Mouse (Mus musculus): ENCODE results near the gene Dut. TPM values are rescaled to one million over a fixed set of nuclear protein-coding genes. Genes with fewer than 3 reads are reported as not detected.
A peak's percentile ranks its signal among the peaks of the same experiment; 100 is the strongest.
"Not testable (repeated sequence)": the region's sequence is repeated elsewhere in the genome, so short reads cannot be mapped to it uniquely, and the experiment has no call there.

The Dut gene
- polyA plus RNA-seq, 1 experiment from 2014 or later, result 90.4 TPM

DNA sequence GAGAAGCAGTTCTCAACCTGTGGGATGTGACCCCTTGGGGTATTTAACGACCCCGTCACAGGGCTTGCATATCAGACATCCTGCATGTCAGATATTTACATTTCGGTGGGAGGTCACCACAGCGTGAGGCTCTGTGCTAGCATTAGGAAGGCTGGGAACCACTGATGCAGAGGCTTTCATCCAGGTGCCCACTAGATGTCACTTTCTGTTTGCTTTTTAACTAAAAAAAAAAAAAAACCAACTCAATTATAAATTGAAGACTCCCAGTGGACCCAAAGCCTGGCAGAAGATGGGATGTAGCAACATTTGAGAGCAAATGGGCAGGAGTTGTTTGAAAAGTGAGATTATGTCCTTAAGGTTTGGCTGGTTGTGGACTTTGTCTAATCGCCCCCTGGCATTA, 16.1 kb downstream of the Dut start:
- no peak overlapping the region for H3K27ac ChIP-seq (replicated peaks; ENCODE audit: low read depth, low read length)
- peaks cover 3% of the 10 kb centered on the region; the same call in 1 of the 2 replicates for H3K36me3 ChIP-seq (ENCODE audit: control insufficient read depth, insufficient read depth, low read length)
- H3K4me1 ChIP-seq (ENCODE audit: control insufficient read depth, insufficient read depth, low read length), result no peaks in the 10 kb centered on the region
- no peaks in the 10 kb centered on the region for H3K27me3 ChIP-seq (ENCODE audit: control insufficient read depth, insufficient read depth, low read length)
- no peak overlapping the region for H3K4me2 ChIP-seq (ENCODE audit: low read length)
- peak; percentile 82 for DNase-seq
- ATAC-seq (ENCODE audit: low FRiP score, low TSS enrichment), result 0 out of 2 replicates have a peak, but pooled peaks have one; percentile 58
- no peak overlapping the region for H3K9ac ChIP-seq (replicated peaks; ENCODE audit: low read length)
- H3K4me3 ChIP-seq (replicated peaks; ENCODE audit: low read depth, low read length), result no peak overlapping the region
- WGBS, result 26% methylated on average over 5 of the region's 5 CpGs
- no peaks in the 10 kb centered on the region for H3K9me3 ChIP-seq (ENCODE audit: control insufficient read depth, low read length)

DNA sequence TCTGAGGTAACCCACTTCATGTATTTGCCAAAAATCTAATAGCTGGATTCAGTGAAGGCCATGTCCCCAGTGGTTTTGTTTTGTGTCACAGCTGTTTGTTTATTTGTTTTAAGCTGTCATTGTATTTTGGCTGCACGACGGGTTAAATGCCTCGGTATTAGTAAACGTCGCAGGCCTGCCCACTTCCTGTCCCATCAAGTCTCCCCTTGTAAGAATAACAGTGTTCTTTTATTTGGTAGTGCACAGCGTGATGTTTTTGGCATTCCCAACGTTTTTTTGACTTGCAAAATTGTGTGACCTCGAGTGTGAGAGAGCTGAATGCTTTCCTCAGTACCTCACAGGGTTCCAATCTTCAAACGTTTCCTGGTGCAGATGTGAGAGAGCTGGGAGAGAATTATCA, 16.8 kb downstream of the Dut start:
- ATAC-seq (ENCODE audit: low FRiP score, low TSS enrichment) (no peak), DNase-seq (no peak)
- Histone ChIP-seq H3K27me3 (ENCODE audit: control insufficient read depth, insufficient read depth, low read length) (no peaks in the 10 kb centered on the region), H3K36me3 (ENCODE audit: control insufficient read depth, insufficient read depth, low read length) (no peaks in the 10 kb centered on the region), H3K4me3 (replicated peaks; ENCODE audit: low read depth, low read length) (no peak overlapping the region), H3K4me2 (ENCODE audit: low read length) (no peak overlapping the region), H3K9ac (replicated peaks; ENCODE audit: low read length) (no peak overlapping the region), H3K9me3 (ENCODE audit: control insufficient read depth, low read length) (no peaks in the 10 kb centered on the region), H3K27ac (replicated peaks; ENCODE audit: low read depth, low read length) (no peak overlapping the region), H3K4me1 (ENCODE audit: control insufficient read depth, insufficient read depth, low read length) (no peaks in the 10 kb centered on the region)
- 35% methylated on average over 9 of the region's 9 CpGs for whole genome bisulfite sequencing

DNA sequence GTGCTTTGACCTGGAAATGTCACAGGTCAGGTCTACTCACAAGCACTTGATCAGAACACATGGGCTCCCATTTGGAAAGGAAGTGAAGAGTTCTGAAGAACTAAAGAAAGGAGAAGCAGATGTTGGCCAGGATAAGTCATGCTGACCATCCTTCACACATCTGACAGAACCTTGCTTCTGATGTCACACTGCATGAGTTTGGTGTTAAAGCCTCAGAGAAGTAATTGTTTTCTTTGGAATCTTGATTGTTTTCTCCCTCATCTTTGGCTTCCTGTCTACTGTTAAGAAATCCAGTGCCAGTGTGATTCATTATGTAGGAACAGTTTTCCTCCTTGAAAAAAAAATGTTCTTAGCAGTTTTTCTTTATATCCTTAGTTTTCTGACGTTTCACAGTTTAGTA, 21.9 kb downstream of the Dut start:
- Histone ChIP-seq H3K36me3 (ENCODE audit: control insufficient read depth, insufficient read depth, low read length) (no peaks in the 10 kb centered on the region), H3K27me3 (ENCODE audit: control insufficient read depth, insufficient read depth, low read length) (no peaks in the 10 kb centered on the region), H3K9ac (replicated peaks; ENCODE audit: low read length) (no peak overlapping the region), H3K27ac (replicated peaks; ENCODE audit: low read depth, low read length) (no peak overlapping the region), H3K9me3 (ENCODE audit: control insufficient read depth, low read length) (no peaks in the 10 kb centered on the region), H3K4me1 (ENCODE audit: control insufficient read depth, insufficient read depth, low read length) (no peaks in the 10 kb centered on the region), H3K4me2 (ENCODE audit: low read length) (no peak overlapping the region), H3K4me3 (replicated peaks; ENCODE audit: low read depth, low read length) (no peak overlapping the region)
- no peak for ATAC-seq (ENCODE audit: low FRiP score, low TSS enrichment)
- 88% methylated on average over 1 of the region's 1 CpGs for WGBS
- DNase-seq, result no peak

DNA sequence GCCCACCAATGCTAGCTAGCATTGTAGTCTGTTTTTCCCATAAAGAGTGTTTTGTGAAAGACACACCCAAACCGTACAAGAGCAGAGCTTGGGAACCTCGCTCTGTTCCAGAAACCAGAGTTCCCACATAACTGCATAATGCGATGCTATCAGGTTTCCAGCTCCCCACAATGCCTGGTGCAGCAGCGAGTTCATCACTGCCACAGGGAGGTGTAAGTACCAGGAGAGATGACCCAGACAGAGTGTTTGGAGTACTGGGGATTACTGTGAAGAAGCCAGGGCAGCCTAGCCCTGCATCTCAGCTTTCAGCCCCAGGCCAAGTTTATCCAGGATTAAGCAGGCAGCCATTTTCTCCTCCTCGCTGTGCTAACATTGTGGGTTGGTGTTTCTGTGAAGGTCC, 28.6 kb downstream of the Dut start:
- H3K4me2 ChIP-seq (ENCODE audit: low read length), result no peak overlapping the region
- H3K9me3 ChIP-seq (ENCODE audit: control insufficient read depth, low read length), result no peaks in the 10 kb centered on the region
- no peak overlapping the region for H3K27ac ChIP-seq (replicated peaks; ENCODE audit: low read depth, low read length)
- DNase-seq (no peak), ATAC-seq (ENCODE audit: low FRiP score, low TSS enrichment) (no peak)
- H3K36me3 ChIP-seq (ENCODE audit: control insufficient read depth, insufficient read depth, low read length), result no peaks in the 10 kb centered on the region
- no peaks in the 10 kb centered on the region for H3K4me1 ChIP-seq (ENCODE audit: control insufficient read depth, insufficient read depth, low read length)
- no peak overlapping the region for H3K9ac ChIP-seq (replicated peaks; ENCODE audit: low read length)
- no peaks in the 10 kb centered on the region for H3K27me3 ChIP-seq (ENCODE audit: control insufficient read depth, insufficient read depth, low read length)
- no peak overlapping the region for H3K4me3 ChIP-seq (replicated peaks; ENCODE audit: low read depth, low read length)
- WGBS, result 60% methylated on average over 5 of the region's 5 CpGs

DNA sequence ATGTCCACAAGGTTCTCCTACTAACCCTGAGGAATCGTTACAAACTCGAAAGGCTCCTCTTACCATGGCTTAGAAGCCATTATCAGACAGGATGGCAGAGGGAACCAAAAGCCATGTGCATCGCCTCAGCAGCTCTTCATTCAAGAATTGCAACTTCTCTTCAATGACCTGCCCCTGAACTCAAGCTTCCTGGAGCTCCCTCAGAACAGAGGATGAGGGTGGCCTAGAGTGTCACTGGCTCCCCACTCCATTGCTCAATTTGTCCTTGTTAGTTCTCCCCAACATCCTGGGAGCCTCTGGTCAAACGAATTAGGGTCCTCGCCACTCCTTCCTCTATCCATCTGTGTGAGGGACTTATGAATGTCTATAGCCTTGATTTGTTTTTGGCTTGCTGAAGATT, 29.7 kb downstream of the Dut start:
- Histone ChIP-seq H3K4me2 (ENCODE audit: low read length) (no peak overlapping the region), H3K36me3 (ENCODE audit: control insufficient read depth, insufficient read depth, low read length) (no peaks in the 10 kb centered on the region), H3K9me3 (ENCODE audit: control insufficient read depth, low read length) (no peaks in the 10 kb centered on the region), H3K4me1 (ENCODE audit: control insufficient read depth, insufficient read depth, low read length) (no peaks in the 10 kb centered on the region), H3K27ac (replicated peaks; ENCODE audit: low read depth, low read length) (no peak overlapping the region), H3K9ac (replicated peaks; ENCODE audit: low read length) (no peak overlapping the region), H3K4me3 (replicated peaks; ENCODE audit: low read depth, low read length) (no peak overlapping the region), H3K27me3 (ENCODE audit: control insufficient read depth, insufficient read depth, low read length) (no peaks in the 10 kb centered on the region)
- no peak for DNase-seq
- no peak for ATAC-seq (ENCODE audit: low FRiP score, low TSS enrichment)
- 90% methylated on average over 5 of the region's 5 CpGs for whole genome bisulfite sequencing

DNA sequence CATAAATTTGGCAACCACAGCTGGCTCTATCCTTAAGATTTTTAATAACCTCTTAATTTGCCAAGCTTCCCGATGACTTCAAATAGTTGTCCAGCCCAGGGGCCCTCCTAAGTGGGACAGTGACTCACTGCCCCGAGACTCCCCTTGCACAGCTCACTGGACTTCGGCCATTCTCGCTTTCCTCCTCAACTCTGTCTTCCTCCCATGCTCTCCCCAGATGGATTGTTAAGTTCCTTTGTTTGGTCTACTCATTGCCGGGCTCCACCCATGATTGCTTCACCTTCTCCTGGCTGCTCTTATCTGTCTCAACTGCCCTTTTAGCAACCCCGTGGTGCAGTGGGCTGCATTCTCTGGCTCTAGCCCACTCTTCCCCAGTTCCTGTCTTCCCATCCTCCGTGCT, 31.5 kb downstream of the Dut start:
- 64% methylated on average over 7 of the region's 7 CpGs for WGBS
- H3K4me3 ChIP-seq (replicated peaks; ENCODE audit: low read depth, low read length), result no peak overlapping the region
- H3K27ac ChIP-seq (replicated peaks; ENCODE audit: low read depth, low read length), result no peak overlapping the region
- no peak overlapping the region for H3K4me2 ChIP-seq (ENCODE audit: low read length)
- ATAC-seq (ENCODE audit: low FRiP score, low TSS enrichment) (no peak), DNase-seq (no peak)
- no peaks in the 10 kb centered on the region for H3K36me3 ChIP-seq (ENCODE audit: control insufficient read depth, insufficient read depth, low read length)
- no peak overlapping the region for H3K9ac ChIP-seq (replicated peaks; ENCODE audit: low read length)
- H3K27me3 ChIP-seq (ENCODE audit: control insufficient read depth, insufficient read depth, low read length), result no peaks in the 10 kb centered on the region
- no peaks in the 10 kb centered on the region for H3K4me1 ChIP-seq (ENCODE audit: control insufficient read depth, insufficient read depth, low read length)
- no peaks in the 10 kb centered on the region for H3K9me3 ChIP-seq (ENCODE audit: control insufficient read depth, low read length)

DNA sequence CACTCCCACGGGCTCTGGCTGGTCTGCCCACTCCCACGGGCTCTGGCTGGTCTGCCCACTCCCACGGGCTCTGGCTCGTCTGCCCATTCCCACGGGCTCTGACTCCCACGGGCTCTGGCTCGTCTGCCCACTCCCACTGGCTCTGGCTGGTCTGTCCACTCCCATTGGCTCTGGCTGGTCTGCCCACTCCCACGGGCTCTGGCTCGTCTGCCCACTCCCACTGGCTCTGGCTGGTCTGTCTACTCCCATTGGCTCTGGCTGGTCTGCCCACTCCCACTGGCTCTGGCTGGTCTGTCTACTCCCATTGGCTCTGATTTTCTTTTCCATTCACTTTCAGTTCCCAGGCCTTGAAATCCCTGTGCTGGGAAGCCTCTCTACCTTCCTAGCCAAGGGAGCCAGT, 33.0 kb downstream of the Dut start:
- not testable (repeated sequence) for H3K27ac ChIP-seq (replicated peaks; ENCODE audit: low read depth, low read length); H3K4me1 ChIP-seq (ENCODE audit: control insufficient read depth, insufficient read depth, low read length); H3K4me3 ChIP-seq (replicated peaks; ENCODE audit: low read depth, low read length); H3K9ac ChIP-seq (replicated peaks; ENCODE audit: low read length); H3K36me3 ChIP-seq (ENCODE audit: control insufficient read depth, insufficient read depth, low read length); H3K9me3 ChIP-seq (ENCODE audit: control insufficient read depth, low read length); H3K4me2 ChIP-seq (ENCODE audit: low read length); DNase-seq; H3K27me3 ChIP-seq (ENCODE audit: control insufficient read depth, insufficient read depth, low read length); ATAC-seq (ENCODE audit: low FRiP score, low TSS enrichment)
- WGBS, result 88% methylated on average over 9 of the region's 9 CpGs

DNA sequence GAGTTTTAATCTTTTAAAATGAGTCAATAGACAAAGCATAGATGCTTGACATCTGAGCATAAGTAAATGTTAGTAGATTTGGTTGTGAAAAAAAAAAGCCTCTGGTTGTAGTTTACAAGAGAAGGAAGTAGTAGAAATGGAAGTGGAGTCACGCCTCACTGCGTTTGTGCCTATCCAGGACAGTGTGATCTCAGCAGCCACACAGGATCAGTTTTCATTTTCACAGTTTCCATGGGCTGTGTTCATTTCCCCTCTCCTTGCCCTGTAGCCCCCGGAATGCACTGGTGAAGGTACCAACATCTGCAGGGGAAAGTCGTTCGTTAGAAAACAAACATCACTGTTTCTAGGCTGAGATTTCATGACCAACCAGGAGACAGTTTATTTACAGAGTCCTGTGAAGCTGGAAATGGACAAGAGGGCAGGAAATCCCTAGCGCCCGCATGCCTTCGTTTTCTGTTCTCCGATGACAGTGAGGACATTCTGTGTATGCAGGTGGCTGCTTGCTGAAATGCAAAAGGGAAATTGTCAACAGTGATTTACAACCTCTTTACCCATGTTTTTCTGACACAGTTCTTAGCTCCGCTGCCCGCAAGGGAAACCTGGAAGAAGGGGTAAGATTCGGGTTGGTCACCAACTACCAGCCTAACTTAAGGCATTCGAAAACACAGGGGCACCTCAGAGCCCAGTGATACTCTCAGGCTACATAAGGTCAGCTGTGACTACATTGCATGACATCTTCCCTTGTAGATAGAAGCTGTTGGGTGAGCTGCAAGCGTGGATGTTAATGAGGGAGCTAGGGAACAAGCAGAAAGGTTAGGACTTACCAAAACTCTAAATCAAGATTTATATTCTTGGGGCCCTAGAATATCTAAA, 35.6 kb downstream of the Dut start:
- Histone ChIP-seq H3K4me2 (ENCODE audit: low read length) (no peak overlapping the region), H3K9me3 (ENCODE audit: control insufficient read depth, low read length) (no peaks in the 10 kb centered on the region), H3K27ac (replicated peaks; ENCODE audit: low read depth, low read length) (no peak overlapping the region), H3K36me3 (ENCODE audit: control insufficient read depth, insufficient read depth, low read length) (no peaks in the 10 kb centered on the region), H3K9ac (replicated peaks; ENCODE audit: low read length) (no peak overlapping the region), H3K4me3 (replicated peaks; ENCODE audit: low read depth, low read length) (no peak overlapping the region), H3K27me3 (ENCODE audit: control insufficient read depth, insufficient read depth, low read length) (no peaks in the 10 kb centered on the region), H3K4me1 (ENCODE audit: control insufficient read depth, insufficient read depth, low read length) (no peaks in the 10 kb centered on the region)
- ATAC-seq (ENCODE audit: low FRiP score, low TSS enrichment) (no peak), DNase-seq (no peak)
- 87% methylated on average over 14 of the region's 14 CpGs for WGBS

DNA sequence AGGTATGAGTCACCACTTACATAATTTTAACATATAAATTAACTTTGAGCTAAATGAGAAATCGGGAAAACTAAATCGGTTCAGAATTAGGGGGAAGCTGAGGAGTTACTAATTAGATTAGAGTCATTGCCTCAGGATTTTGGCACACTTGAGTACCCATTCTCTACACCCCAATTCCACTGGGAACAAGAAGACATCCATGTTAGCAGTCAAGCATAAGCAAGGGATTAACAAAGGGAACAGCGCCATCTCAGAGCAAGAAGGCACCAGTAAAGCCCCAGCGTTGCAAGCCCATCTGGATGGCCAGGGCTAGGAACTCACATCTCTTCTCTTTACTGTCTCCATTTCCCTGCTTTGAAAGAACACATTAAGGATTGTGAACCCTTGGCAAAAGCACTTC, 38.8 kb downstream of the Dut start:
- Histone ChIP-seq H3K36me3 (ENCODE audit: control insufficient read depth, insufficient read depth, low read length) (no peaks in the 10 kb centered on the region), H3K27me3 (ENCODE audit: control insufficient read depth, insufficient read depth, low read length) (no peaks in the 10 kb centered on the region), H3K9me3 (ENCODE audit: control insufficient read depth, low read length) (no peaks in the 10 kb centered on the region), H3K4me2 (ENCODE audit: low read length) (no peak overlapping the region), H3K27ac (replicated peaks; ENCODE audit: low read depth, low read length) (no peak overlapping the region), H3K4me1 (ENCODE audit: control insufficient read depth, insufficient read depth, low read length) (no peaks in the 10 kb centered on the region), H3K4me3 (replicated peaks; ENCODE audit: low read depth, low read length) (no peak overlapping the region), H3K9ac (replicated peaks; ENCODE audit: low read length) (no peak overlapping the region)
- WGBS, result 63% methylated on average over 4 of the region's 4 CpGs
- no peak for DNase-seq
- no peak for ATAC-seq (ENCODE audit: low FRiP score, low TSS enrichment)
